Mouse (Mus musculus): ENCODE data around the gene Shkbp1.
A peak's percentile ranks its signal among the peaks of the same experiment; 100 is the strongest.

The Shkbp1 gene

DNA sequence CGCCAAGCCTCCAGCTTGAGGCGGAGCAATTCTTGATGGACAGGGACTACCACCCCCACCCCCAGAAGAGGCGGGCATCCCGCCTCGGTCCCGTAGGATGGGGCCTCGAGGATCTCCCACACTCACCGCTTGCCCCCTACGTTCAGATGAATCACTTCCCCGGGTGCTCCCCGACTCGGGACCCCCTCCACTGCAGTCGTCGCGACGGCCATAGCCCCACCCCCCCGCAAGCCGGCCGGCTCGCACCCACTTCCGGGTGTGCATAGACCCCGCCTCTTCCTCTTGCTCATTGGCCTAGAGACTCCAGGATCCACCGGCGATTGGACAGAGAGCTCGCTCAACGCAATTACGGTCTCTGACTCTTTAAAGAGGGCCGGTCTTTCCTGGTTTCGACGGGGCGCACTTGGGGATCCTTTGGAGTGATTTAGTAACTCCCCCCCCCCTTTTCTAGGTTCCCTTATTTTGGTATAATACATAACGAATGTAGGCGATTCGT is at the start of gene Shkbp1:
Shkbp1 (minus strand) TSS at position 275 of the 496 bp plus-strand sequence.
- DNase-seq (ENCODE audit: low read depth, low spot score): no peak

DNA sequence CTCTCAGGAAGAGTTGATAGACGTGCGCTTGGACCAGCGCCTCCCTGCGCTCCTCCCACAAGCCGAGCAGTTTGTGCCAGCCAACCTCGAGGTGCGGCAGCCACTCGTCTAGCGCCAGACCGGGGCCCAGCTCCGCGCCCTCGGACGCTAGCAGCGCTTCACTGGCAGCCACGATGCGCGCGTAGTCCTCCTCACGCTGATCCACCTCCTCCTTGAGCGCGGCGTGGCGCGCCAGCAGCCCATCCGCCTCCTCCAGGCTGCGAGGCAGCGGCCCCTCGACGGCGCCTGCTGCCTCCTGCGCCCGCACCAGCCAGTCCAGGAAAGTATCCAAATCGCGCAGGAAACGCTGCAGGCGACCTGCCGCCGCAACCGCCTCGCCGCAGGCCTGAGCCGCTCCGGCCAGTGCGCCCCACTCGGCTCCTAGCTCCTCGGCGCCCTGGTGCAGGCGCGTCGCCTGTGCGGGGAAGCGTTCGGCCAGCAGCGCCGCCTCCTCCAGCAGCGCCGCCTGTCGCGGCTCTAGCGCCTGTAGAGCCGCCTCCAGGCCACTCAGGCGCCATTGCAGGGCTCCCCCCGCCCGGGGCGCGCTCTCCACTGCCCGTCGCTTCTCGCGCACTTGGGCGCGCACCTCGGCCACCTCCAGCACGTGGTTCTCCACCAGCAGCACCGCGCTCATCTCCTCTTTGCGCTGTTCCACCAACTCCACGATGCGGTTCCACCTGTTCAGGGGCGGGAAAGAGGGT is 48.6 kb upstream of the Shkbp1 start:
- no peak for DNase-seq (ENCODE audit: low read depth, low spot score)

DNA sequence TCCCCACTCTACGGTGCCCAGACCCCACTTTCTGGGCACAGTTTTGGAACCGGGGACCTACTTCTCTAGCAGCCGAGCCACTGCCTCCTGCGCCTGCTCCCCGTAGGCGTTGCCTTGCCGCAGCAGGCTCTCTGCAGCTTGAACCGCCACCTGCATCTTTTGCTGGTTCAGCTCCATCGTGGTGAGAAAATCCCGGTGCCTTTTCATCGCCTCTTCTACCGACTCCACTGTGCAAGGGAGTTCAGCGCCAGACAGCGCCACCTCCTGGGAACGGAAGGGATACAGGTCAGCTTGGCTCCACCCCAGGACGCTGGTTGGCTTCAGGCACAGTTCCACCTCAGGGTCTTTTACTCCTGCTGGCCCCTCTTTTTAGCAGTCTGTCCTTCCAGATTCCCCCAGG is 46.9 kb upstream of the Shkbp1 start:
- DNase-seq (ENCODE audit: low read depth, low spot score): peak; percentile 74

DNA sequence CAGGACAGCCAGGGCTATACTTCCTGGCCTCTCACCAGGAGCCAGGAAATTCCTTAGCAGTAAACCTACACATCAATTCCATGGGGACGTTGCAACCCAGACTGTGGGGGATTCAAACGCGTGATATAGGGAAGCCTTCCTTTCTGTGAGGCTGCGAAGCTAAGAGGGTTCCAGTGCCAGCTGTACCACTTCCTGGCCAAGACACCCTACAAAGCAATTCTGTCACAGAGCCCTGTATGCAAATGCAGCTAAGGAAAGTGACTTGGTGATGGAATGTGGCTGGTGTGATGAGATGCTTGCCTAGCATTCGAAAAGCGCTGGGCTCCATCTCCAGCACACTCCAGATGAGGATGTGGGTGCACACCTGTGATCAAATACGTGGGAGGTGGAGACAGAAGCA is 44.7 kb upstream of the Shkbp1 start:
- no peak for DNase-seq (ENCODE audit: low read depth, low spot score)

DNA sequence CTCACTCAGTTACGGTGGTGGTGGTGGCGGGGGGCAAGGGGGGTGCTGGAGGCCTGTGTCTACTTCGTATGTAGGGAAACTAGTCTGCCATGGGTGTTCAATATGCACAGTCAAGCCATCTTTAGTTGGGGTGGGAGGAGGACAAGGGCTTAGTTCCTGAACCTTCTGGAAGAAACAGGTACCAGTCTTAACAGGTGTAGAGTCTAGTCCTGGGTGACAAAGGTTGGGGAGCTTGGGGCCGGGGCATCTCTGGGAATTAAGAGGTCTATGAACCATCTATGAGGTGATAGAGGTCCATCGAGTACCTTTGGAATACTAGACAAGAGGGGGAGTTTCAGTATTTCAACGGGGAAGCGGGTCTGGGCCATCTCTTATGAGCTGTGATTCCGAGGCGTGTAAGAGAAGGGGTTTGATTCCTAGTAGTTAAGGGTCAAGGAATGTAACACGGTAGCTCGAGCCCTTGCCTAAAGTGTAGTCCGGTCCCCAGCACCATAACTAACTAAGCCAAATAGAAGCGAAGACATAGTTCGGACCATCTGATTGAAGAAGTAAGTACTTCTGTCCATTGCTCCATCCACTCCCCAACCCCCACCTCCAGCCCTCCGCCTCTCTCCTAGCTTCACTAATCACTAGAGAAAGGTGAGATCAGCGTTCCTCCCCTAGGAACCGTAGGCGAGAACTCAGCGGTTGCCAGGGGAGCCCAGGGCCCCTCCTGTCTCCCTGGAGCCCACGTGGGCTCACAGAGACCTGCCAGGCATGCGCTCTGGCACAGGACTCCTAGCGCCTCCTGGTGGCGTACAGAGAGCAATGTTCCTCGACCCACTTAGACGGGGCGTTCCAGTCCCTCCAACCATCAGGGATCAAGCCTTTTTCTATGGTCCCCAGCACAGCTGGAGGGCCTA is 41.5 kb upstream of the Shkbp1 start:
- peak; percentile 93 for DNase-seq (ENCODE audit: low read depth, low spot score)

GRCm38 (mm10) chr7:27396184-27397047 is 40.6 kb upstream of the Shkbp1 start:
- DNase-seq (ENCODE audit: low read depth, low spot score): no peak

DNA sequence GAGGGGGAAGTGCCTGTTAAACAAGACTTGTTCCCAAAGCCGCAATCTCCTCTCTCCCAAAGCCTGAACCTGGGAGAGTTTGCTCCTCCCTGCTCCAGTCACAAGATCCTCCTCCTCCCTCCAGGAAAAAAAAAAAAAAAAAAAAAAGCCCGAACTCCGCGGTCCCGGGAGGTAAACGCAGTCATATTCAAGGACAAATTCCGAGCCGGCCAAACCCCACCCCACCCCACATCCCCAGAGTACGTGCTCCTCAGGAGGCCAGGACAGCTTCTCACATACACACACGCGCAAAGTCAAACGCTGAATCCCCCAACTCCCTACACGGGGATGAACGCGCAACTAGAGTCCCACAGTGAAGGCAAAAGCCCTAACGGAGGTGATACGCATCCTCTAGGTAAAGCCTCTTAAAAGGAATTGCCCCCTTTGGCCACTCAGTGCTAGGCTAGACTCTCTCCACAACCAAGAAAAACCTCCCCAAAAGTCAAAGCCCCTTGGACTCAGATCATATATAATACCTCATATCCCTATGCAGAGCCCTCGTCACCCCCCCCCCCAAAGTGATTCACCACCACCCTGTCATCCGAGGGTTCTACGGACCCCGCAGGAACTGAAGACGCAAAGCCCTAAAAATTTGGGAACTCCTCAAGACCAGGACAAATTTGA is 39.8 kb upstream of the Shkbp1 start:
- DNase-seq (ENCODE audit: low read depth, low spot score): no peak

DNA sequence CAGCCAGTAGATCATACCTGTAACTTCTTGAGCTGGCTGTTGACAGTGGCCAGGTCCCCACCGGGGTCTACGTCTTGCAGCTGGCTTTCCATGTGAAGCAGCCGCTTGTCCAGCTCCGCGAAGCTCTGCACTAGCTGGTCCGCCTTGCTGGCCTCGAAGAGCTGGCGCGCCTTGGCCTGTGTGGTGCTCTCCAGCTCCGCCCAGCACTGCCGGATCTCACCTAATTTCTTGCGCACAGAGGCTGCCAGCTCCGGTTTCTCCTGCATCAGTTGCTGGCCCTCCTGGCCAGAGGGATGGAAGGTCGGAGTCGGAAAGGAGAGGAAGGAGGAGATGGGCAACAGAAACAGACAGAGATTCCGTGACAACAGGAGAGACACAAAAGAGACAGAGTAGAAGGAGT is 35.6 kb upstream of the Shkbp1 start:
- no peak for DNase-seq (ENCODE audit: low read depth, low spot score)

GRCm38 (mm10) chr7:27389213-27389612 is 33.4 kb upstream of the Shkbp1 start:
- no peak for DNase-seq (ENCODE audit: low read depth, low spot score)

DNA sequence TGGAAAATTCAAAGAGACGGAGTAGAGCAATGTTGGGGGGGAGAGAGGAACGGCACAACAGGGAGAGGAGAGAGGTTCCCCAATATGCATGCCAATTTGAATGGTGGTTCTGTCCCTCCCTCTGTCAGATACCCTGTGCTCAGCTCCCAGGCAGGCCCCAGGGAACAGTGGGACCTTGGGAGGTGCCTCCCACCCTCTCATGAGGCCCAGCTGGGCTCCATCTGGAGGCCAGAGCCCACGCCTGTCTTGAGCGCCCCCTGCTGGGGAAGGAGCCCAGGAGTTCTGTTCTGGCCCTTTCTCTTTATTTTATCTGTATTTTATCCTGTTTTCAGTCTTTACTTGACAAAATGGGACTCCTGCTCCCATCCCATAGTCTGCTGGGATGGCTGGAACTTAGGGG is 28.9 kb upstream of the Shkbp1 start:
- DNase-seq (ENCODE audit: low read depth, low spot score): no peak

DNA sequence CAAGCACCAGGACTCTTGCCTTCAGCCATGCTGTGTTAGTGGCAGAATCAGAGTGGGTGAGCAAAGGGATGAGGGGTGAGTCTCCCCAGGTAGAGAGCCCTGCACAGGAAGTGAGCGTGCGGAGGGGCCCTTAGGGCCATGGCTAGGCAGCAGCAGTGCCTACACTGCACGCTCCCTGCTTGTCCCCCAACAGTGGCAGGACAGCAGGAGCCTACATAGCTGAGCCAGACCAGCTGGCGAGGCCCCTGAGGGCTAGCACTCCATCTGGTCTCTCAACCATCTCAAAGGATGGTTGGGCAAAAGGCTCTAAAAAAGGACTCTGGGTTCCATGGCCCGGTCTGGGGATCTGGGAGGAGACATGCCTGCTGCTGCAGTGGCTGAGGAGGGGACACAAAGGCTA is 28.3 kb upstream of the Shkbp1 start:
- no peak for DNase-seq (ENCODE audit: low read depth, low spot score)

GRCm38 (mm10) chr7:27383233-27383632 is 27.4 kb upstream of the Shkbp1 start:
- DNase-seq (ENCODE audit: low read depth, low spot score): no peak

DNA sequence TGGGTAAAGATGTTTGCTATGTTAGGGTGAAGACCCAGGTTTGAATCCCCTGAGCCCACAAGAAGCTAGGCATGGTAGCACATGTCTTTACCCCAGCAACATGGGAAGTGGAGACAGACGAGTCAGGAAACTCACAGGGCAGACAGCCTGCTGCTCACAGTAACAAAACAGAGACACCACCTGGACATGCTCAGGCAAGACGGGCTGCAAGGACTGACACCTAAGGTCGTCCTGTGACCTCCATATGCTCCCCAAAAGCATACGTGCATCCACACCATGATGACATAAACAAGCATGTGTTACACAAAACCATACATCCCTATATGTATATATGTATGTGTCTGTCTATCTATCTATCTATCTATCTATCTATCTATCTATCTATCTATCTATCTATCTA is 25.7 kb upstream of the Shkbp1 start:
- no peak for DNase-seq (ENCODE audit: low read depth, low spot score)

GRCm38 (mm10) chr7:27381009-27381408 is 25.2 kb upstream of the Shkbp1 start:
- no peak for DNase-seq (ENCODE audit: low read depth, low spot score)

GRCm38 (mm10) chr7:27379836-27380235 is 24.0 kb upstream of the Shkbp1 start:
- DNase-seq (ENCODE audit: low read depth, low spot score): no peak

- no peak for DNase-seq (ENCODE audit: low read depth, low spot score)
These were observed 22.6 kb upstream of the Shkbp1 start for GRCm38 (mm10) chr7:27378431-27378830.

- DNase-seq (ENCODE audit: low read depth, low spot score): no peak
These were observed 19.5 kb upstream of the Shkbp1 start for GRCm38 (mm10) chr7:27375274-27375673.

DNA sequence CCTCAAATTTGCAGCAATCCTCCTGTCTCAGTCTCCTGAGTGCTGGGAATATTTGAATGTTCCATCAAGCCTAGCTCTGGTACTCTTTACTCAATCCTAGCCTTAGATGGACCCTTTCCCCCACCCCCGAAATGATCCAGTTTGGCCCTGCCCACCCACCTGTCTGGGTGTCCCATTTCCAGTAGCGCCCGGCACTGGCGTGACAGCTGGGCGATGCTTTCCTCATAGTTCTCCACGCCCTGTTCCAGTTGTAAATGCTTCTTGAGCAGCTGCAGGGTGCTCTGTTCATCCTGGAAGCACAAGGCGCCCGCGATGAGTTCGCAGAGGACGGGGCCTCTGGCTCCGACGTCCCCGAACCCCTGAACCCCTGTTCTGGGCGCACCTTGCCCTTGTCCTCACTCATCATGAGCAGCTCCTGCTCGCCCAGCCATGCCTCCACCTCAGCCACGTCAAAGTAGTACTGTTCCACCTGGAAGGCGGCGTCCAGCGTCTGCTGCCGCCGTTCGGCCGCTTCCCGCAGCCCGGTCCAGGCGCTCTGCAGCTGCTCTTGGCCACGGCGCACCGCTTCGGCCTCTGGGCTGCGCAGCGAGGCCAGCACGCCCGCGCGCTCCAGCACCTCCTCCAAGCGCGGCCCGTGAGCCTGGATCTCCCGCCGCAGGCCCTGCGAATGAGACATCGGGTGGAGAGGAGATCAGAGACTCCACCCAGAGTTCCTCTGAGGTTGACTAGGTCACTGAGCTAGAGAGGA is 16.1 kb upstream of the Shkbp1 start:
- no peak for DNase-seq (ENCODE audit: low read depth, low spot score)

DNA sequence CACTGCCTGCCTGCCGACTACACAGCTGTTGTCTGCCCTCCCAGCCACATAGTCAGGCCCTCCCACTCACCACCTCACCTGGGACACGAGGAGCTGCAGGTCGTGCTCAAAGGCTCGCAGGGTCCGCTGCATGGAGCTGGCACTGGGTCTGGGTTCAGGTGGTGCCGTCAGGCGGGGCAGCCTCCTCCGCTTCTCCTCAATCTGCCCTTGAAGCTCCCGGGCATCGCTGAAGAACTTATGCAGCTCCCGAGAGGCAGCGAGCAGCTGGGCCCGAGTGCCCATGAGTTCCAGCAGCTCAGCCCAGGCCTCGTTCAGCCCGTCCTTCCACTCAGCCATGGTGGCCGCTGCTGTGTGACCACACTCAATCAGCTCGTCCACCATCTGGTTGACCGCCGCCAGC is 13.3 kb upstream of the Shkbp1 start:
- no peak for DNase-seq (ENCODE audit: low read depth, low spot score)

DNA sequence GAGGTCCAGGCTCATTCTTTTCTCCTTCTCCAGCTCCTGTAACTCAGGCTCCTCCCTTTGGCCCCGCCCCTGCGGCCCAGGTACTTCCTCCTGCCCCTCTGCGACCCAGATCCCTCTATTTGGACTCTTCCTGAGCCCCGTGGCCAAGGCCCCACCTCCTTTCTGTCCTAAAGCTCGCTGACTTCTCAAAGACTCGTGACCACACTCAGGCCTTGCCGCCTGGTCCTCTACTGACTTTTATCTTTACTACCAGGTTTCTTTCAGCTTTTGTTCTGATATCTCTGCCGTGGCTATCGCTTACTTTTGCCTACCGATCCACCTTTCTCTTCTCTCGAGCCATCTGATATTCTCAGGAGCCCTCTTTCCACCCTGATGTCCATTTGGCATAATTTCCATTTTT is 12.2 kb upstream of the Shkbp1 start:
- DNase-seq (ENCODE audit: low read depth, low spot score): no peak
